Mouse (Mus musculus): ENCODE data around the gene Fam229b. TPM values are rescaled to one million over a fixed set of nuclear protein-coding genes. Genes with fewer than 3 reads are reported as not detected.

Fam229b gene
- polyA plus RNA-seq, 1 experiment from 2014 or later = 27.8 TPM

DNA sequence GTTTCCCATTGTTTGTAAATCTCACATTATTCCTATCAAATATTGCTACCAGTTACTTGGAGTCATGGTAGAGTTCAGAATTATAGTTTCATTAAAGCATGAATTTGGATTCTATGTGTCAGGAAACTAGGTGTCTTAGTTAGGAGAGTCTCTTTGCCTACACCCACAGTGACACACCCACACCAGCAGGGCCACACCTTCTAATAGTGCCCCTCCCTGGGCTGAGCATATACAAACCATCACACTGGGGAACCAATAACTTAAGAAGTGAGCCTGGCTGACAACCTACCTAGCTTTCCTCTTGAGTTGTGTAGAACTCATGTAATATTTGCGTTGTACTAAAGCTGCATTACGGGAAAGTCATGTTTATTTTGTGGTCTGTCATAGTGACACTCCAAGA lies 7.7 kb upstream of the Fam229b start:
- WGBS = 99% methylated on average over 2 of the region's 2 CpGs
- no peak for ATAC-seq
- Histone ChIP-seq H3K9me3 (ENCODE audit: control insufficient read depth, low read length) (no peaks in the 10 kb centered on the region), H3K4me1 (replicated peaks; ENCODE audit: control insufficient read depth, insufficient read depth, low read length) (no peaks in the 10 kb centered on the region), H3K4me2 (ENCODE audit: low read length) (no peak overlapping the region), H3K4me3 (replicated peaks; ENCODE audit: low read length) (no peak overlapping the region), H3K27ac (ENCODE audit: low read length) (no peak overlapping the region), H3K36me3 (ENCODE audit: control insufficient read depth, insufficient read depth) (peaks cover 13% of the 10 kb centered on the region), H3K9ac (replicated peaks; ENCODE audit: low read depth, low read length) (no peak overlapping the region), H3K27me3 (replicated peaks; ENCODE audit: control insufficient read depth, insufficient read depth, low read length) (no peaks in the 10 kb centered on the region)

DNA sequence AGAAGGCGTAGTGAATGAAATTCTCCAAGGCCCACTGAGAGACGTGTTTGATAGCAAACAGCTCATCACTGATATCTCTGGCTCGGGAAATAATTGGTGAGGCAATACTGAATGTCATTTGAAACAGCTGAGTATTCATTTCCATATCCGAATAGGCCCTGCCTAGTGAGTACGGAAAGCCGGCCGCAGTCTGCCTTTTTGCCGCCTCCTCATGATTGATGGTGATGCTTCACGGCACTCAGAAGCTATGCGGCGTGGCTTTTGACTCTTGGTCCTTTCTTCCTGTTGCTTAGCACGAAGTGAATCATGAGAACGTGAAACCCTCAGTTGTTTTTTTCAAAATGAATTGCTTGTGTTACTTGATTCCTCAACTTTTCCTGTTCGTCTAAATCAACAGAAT lies 7.1 kb upstream of the Fam229b start:
- H3K4me2 ChIP-seq (ENCODE audit: low read length) = no peak overlapping the region
- H3K27me3 ChIP-seq (replicated peaks; ENCODE audit: control insufficient read depth, insufficient read depth, low read length) = no peaks in the 10 kb centered on the region
- no peak overlapping the region for H3K9ac ChIP-seq (replicated peaks; ENCODE audit: low read depth, low read length)
- H3K27ac ChIP-seq (ENCODE audit: low read length) = no peak overlapping the region
- no peak for ATAC-seq
- peaks cover 13% of the 10 kb centered on the region for H3K36me3 ChIP-seq (ENCODE audit: control insufficient read depth, insufficient read depth)
- H3K4me1 ChIP-seq (replicated peaks; ENCODE audit: control insufficient read depth, insufficient read depth, low read length) = 0 out of 2 replicates have a peak, but pooled peaks cover under 1% of the 10 kb centered on the region
- H3K9me3 ChIP-seq (ENCODE audit: control insufficient read depth, low read length) = no peaks in the 10 kb centered on the region
- 89% methylated on average over 14 of the region's 14 CpGs for WGBS
- no peak overlapping the region for H3K4me3 ChIP-seq (replicated peaks; ENCODE audit: low read length)

- 83% methylated on average over 6 of the region's 6 CpGs for WGBS
- Histone ChIP-seq H3K9me3 (ENCODE audit: control insufficient read depth, low read length) (no peaks in the 10 kb centered on the region), H3K27me3 (replicated peaks; ENCODE audit: control insufficient read depth, insufficient read depth, low read length) (no peaks in the 10 kb centered on the region), H3K4me1 (replicated peaks; ENCODE audit: control insufficient read depth, insufficient read depth, low read length) (peaks cover 12% of the 10 kb centered on the region), H3K9ac (replicated peaks; ENCODE audit: low read depth, low read length) (no peak overlapping the region), H3K4me3 (replicated peaks; ENCODE audit: low read length) (no peak overlapping the region), H3K4me2 (ENCODE audit: low read length) (no peak overlapping the region), H3K36me3 (ENCODE audit: control insufficient read depth, insufficient read depth) (peaks cover 10% of the 10 kb centered on the region), H3K27ac (ENCODE audit: low read length) (no peak overlapping the region)
- no peak for ATAC-seq
Observed at GRCm38 (mm10) chr10:39138761-39139160, 5.0 kb upstream of the Fam229b start.

GRCm38 (mm10) chr10:39137766-39138165 lies 4.1 kb upstream of the Fam229b start:
- 90% methylated on average over 3 of the region's 3 CpGs for WGBS

DNA sequence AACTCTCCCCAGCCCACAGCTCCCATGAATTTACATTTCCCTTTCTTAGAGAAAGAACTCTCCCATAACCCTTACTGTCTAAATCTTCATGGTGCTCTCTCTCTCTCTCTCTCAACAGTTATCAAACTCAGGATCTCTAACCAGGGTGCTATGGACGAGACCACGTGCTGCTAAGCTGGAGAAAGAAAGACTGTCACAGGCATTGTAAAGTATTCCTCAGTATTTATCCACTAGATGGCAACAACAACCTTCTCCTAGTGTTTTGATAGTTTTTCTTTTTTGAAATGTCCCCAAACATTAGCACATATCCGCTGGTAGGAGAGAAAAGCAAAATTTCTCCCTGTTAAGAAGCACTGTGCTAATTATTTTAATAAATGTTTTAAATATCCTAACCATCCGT lies 12.3 kb downstream of the Fam229b start:
- Histone ChIP-seq H3K4me2 (ENCODE audit: low read length) (no peak overlapping the region), H3K27ac (ENCODE audit: low read length) (no peak overlapping the region), H3K36me3 (ENCODE audit: control insufficient read depth, insufficient read depth) (no peaks in the 10 kb centered on the region), H3K27me3 (replicated peaks; ENCODE audit: control insufficient read depth, insufficient read depth, low read length) (no peaks in the 10 kb centered on the region), H3K4me1 (replicated peaks; ENCODE audit: control insufficient read depth, insufficient read depth, low read length) (no peaks in the 10 kb centered on the region), H3K9me3 (ENCODE audit: control insufficient read depth, low read length) (no peaks in the 10 kb centered on the region), H3K9ac (replicated peaks; ENCODE audit: low read depth, low read length) (no peak overlapping the region), H3K4me3 (replicated peaks; ENCODE audit: low read length) (no peak overlapping the region)
- WGBS = 37% methylated on average over 4 of the region's 4 CpGs
- ATAC-seq = peak; percentile 70

More at GRCm38 (mm10) chr10:39137766-39138165, 4.1 kb upstream of the Fam229b start:
- H3K36me3 ChIP-seq (ENCODE audit: control insufficient read depth, insufficient read depth) = peaks cover 7% of the 10 kb centered on the region
- H3K27ac ChIP-seq (ENCODE audit: low read length) = no peak overlapping the region
- H3K4me2 ChIP-seq (ENCODE audit: low read length) = no peak overlapping the region
- no peaks in the 10 kb centered on the region for H3K27me3 ChIP-seq (replicated peaks; ENCODE audit: control insufficient read depth, insufficient read depth, low read length)
- peaks cover 12% of the 10 kb centered on the region for H3K4me1 ChIP-seq (replicated peaks; ENCODE audit: control insufficient read depth, insufficient read depth, low read length)
- no peak overlapping the region for H3K4me3 ChIP-seq (replicated peaks; ENCODE audit: low read length)
- no peak overlapping the region for H3K9ac ChIP-seq (replicated peaks; ENCODE audit: low read depth, low read length)
- ATAC-seq = no peak
- no peaks in the 10 kb centered on the region for H3K9me3 ChIP-seq (ENCODE audit: control insufficient read depth, low read length)

DNA sequence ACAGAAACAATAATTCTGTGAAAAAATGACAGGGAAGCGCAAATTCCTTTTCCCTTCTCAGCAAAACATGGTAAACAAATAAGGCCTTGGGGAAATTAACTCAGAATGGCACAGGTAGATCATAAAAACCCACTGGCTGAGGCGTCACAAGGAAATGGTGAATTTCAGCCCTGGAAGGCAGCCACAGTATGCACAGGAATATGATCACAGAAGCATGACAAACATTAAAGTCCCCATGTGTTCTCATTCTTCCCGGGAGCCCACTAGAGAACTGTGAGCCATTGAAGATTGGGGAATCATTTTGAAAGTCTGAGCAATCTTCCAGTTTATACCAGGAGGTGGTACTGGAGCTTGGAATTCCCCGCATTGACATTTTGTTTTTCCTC lies 24.2 kb downstream of the Fam229b start:
- H3K4me1 ChIP-seq (replicated peaks; ENCODE audit: control insufficient read depth, insufficient read depth, low read length) = no peaks in the 10 kb centered on the region
- H3K4me2 ChIP-seq (ENCODE audit: low read length) = no peak overlapping the region
- H3K9ac ChIP-seq (replicated peaks; ENCODE audit: low read depth, low read length) = no peak overlapping the region
- no peaks in the 10 kb centered on the region for H3K36me3 ChIP-seq (ENCODE audit: control insufficient read depth, insufficient read depth)
- no peaks in the 10 kb centered on the region for H3K9me3 ChIP-seq (ENCODE audit: control insufficient read depth, low read length)
- H3K27ac ChIP-seq (ENCODE audit: low read length) = no peak overlapping the region
- WGBS = 63% methylated on average over 4 of the region's 4 CpGs
- ATAC-seq = no peak
- H3K27me3 ChIP-seq (replicated peaks; ENCODE audit: control insufficient read depth, insufficient read depth, low read length) = no peaks in the 10 kb centered on the region
- H3K4me3 ChIP-seq (replicated peaks; ENCODE audit: low read length) = no peak overlapping the region

- no peak overlapping the region for H3K9ac ChIP-seq (replicated peaks; ENCODE audit: low read depth, low read length)
- H3K4me2 ChIP-seq (ENCODE audit: low read length) = no peak overlapping the region
- H3K9me3 ChIP-seq (ENCODE audit: control insufficient read depth, low read length) = no peaks in the 10 kb centered on the region
- H3K4me1 ChIP-seq (replicated peaks; ENCODE audit: control insufficient read depth, insufficient read depth, low read length) = no peaks in the 10 kb centered on the region
- no peaks in the 10 kb centered on the region for H3K27me3 ChIP-seq (replicated peaks; ENCODE audit: control insufficient read depth, insufficient read depth, low read length)
- no peaks in the 10 kb centered on the region for H3K36me3 ChIP-seq (ENCODE audit: control insufficient read depth, insufficient read depth)
- H3K27ac ChIP-seq (ENCODE audit: low read length) = no peak overlapping the region
- 69% methylated on average over 10 of the region's 10 CpGs for WGBS
- no peak for ATAC-seq
- H3K4me3 ChIP-seq (replicated peaks; ENCODE audit: low read length) = no peak overlapping the region
Observed at GRCm38 (mm10) chr10:39108837-39109488, 24.8 kb downstream of the Fam229b start.

DNA sequence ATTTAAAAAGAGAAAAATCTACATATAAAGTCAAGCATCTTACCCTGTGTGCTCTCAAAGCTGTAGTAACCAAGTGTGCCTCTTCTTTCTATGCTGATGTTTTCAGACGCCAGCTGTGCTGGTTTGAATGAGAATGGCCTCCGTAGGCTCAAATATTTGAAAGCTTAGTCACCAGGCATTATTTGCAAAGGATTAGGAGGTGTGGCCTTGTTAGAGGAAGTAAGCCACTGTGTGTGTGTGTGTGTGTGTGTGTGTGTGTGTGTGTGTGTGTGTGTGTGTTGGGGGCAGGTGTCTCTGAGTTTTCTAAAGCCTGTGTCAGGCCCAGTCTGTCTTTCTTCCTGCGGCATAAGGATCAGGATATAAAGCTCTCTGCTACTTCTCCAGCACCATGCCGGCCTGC lies 26.8 kb downstream of the Fam229b start:
- ATAC-seq = no peak
- no peaks in the 10 kb centered on the region for H3K36me3 ChIP-seq (ENCODE audit: control insufficient read depth, insufficient read depth)
- WGBS = 19% methylated on average over 4 of the region's 4 CpGs
- no peaks in the 10 kb centered on the region for H3K27me3 ChIP-seq (replicated peaks; ENCODE audit: control insufficient read depth, insufficient read depth, low read length)
- H3K9ac ChIP-seq (replicated peaks; ENCODE audit: low read depth, low read length) = no peak overlapping the region
- no peak overlapping the region for H3K27ac ChIP-seq (ENCODE audit: low read length)
- H3K4me1 ChIP-seq (replicated peaks; ENCODE audit: control insufficient read depth, insufficient read depth, low read length) = no peaks in the 10 kb centered on the region
- no peak overlapping the region for H3K4me3 ChIP-seq (replicated peaks; ENCODE audit: low read length)
- H3K9me3 ChIP-seq (ENCODE audit: control insufficient read depth, low read length) = no peaks in the 10 kb centered on the region
- no peak overlapping the region for H3K4me2 ChIP-seq (ENCODE audit: low read length)

DNA sequence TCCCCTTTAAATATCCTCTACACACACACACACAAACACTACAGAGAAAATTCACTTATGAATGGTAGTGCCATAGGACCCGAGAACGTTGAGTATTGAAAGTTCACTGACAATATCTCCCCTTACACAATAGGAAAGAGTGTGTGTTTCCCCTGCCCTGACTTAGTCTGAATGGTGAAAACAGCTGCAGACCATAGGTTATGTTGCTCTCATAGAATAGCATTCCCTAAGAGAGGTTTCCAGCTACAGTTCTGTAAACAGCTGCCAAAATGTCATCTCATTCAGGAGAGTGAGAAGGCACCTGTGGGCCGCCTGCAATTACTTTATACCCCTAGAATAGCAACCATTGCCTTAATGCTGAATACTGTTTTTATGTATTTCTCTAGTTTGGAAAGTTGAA lies 27.3 kb downstream of the Fam229b start:
- H3K9me3 ChIP-seq (ENCODE audit: control insufficient read depth, low read length) = no peaks in the 10 kb centered on the region
- no peaks in the 10 kb centered on the region for H3K36me3 ChIP-seq (ENCODE audit: control insufficient read depth, insufficient read depth)
- no peaks in the 10 kb centered on the region for H3K4me1 ChIP-seq (replicated peaks; ENCODE audit: control insufficient read depth, insufficient read depth, low read length)
- WGBS = 39% methylated on average over 3 of the region's 3 CpGs
- no peak overlapping the region for H3K4me3 ChIP-seq (replicated peaks; ENCODE audit: low read length)
- H3K27me3 ChIP-seq (replicated peaks; ENCODE audit: control insufficient read depth, insufficient read depth, low read length) = no peaks in the 10 kb centered on the region
- no peak for ATAC-seq
- H3K9ac ChIP-seq (replicated peaks; ENCODE audit: low read depth, low read length) = no peak overlapping the region
- H3K27ac ChIP-seq (ENCODE audit: low read length) = no peak overlapping the region
- no peak overlapping the region for H3K4me2 ChIP-seq (ENCODE audit: low read length)

Measured in forebrain, embryonic 16.5 days (tissue).